Comparison of ENCODE assay signal across 33 mouse cellular contexts in the genomic region with DNA sequence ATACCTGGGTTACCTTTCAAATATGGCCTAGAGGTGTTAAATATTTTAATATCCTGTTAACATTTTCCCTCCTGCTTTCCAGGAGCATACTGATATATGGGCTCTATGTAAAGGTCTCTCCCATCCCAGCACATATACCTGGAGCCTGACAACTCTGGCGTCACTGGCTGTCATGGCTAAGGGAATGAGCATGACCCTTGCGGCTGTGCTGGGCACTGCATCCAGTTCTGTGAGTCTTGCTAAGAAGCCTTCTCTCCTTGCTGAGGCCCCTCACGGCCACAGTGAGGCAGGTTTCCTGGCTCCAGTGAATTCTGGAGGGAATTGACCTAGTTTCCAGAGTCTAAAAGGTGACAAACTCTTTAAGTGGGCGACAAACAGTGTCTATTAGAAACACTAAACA.
DNase-seq lines count a peak whose midpoint lies in the region; ATAC-seq and TF ChIP-seq lines count a peak whose summit lies in the region.
"Had no signal": no experiment of that assay in that cellular context is flagged by ENCODE, and none has a peak within 500 bp of the region (broad histone marks: within the 10 kb centered on the region; RNA-seq: fewer than 3 reads in every experiment).

No protein-coding gene starts in this region.

- DNase-seq in kidney, postnatal 0 days (ENCODE audit: low spot score) = no peak
- no peak for DNase-seq in kidney, adult 8-10 months
- DNase-seq in lung, postnatal 0 days (ENCODE audit: low spot score) = no peak
- no peak for DNase-seq in lung, postnatal 14 days
- DNase-seq in R1 (ENCODE audit: low read depth, low spot score) = peak; percentile 76
- peak; percentile 47 for DNase-seq in retina, embryonic 14.5 days (ENCODE audit: low spot score)
- DNase-seq in spleen, postnatal 10 days (ENCODE audit: low spot score in 2 of 2) = no peak
- no peak for DNase-seq in natural killer cell, adult 2 months (ENCODE audit: low spot score in 2 of 2)
- DNase-seq: adrenal gland, postnatal 14 days; B cell, adult 2 months; cerebellum, adult 11 months; cerebellum, adult 9-10 months; gastrocnemius, postnatal 14 days; kidney, adult 2 months; kidney, postnatal 10 days; right cerebral cortex, postnatal 14 days; thymus, postnatal 14 days had no signal

- H3K4me3 ChIP-seq in kidney, postnatal 0 days (replicated peaks; ENCODE audit: low read depth, low read length) = no peak overlapping the region
- no peak overlapping the region for H3K4me3 ChIP-seq in lung, postnatal 0 days (ENCODE audit: low read depth, low read length)
- H3K4me3 ChIP-seq: embryonic facial prominence, embryonic 15.5 days; forebrain, embryonic 12.5 days; heart, embryonic 10.5 days; heart, embryonic 15.5 days; hindbrain, embryonic 12.5 days; left cerebral cortex, adult 2 months; limb, embryonic 15.5 days; liver, embryonic 15.5 days; lung, embryonic 15.5 days; midbrain, embryonic 15.5 days; myocyte; neural tube, embryonic 13.5 days; stomach, embryonic 15.5 days had no signal

- H3K27ac ChIP-seq in kidney, postnatal 0 days = no peak overlapping the region
- no peak overlapping the region for H3K27ac ChIP-seq in lung, postnatal 0 days (ENCODE audit: low read length)
- H3K27ac ChIP-seq: embryonic facial prominence, embryonic 15.5 days; forebrain, embryonic 12.5 days; heart, embryonic 10.5 days; heart, embryonic 15.5 days; hindbrain, embryonic 12.5 days; left cerebral cortex, adult 2 months; limb, embryonic 15.5 days; liver, embryonic 15.5 days; lung, embryonic 15.5 days; macrophage; midbrain, embryonic 15.5 days; neural tube, embryonic 13.5 days; stomach, embryonic 15.5 days had no signal

- no peaks in the 10 kb centered on the region; the same call in 1 of the 2 replicates for H3K4me1 ChIP-seq in kidney, postnatal 0 days (replicated peaks; ENCODE audit: insufficient read depth, low read length)
- H3K4me1 ChIP-seq in lung, postnatal 0 days (ENCODE audit: insufficient read depth, low read depth, low read length) = peaks cover 4% of the 10 kb centered on the region; the same call in 1 of the 2 replicates
- H3K4me1 ChIP-seq: limb, embryonic 15.5 days; lung, embryonic 15.5 days; stomach, embryonic 15.5 days had no signal

- TF ChIP-seq CTCF in kidney, postnatal 0 days (IDR thresholded peaks at IDR 0.05; ENCODE audit: low read depth) = peak; percentile 37; the same call in 1 of the 2 replicates
- 0 out of 2 replicates have a peak, but pooled peaks have one; percentile 17 for TF ChIP-seq CTCF in lung, postnatal 0 days (IDR thresholded peaks at IDR 0.05)

- ATAC-seq in kidney, postnatal 0 days (replicated peaks; ENCODE audit: low FRiP score, low read depth) = no peak
- ATAC-seq in lung, postnatal 0 days = no peak
- ATAC-seq: inflammation-experienced regulatory T-cells, adult 6 months; midbrain, embryonic 15.5 days had no signal

- no peak overlapping the region for H3K4me2 ChIP-seq in kidney, postnatal 0 days (ENCODE audit: low read length)
- no peak overlapping the region for H3K4me2 ChIP-seq in lung, postnatal 0 days (replicated peaks; ENCODE audit: low read depth, low read length)
- H3K4me2 ChIP-seq: embryonic facial prominence, embryonic 15.5 days; forebrain, embryonic 12.5 days; heart, embryonic 15.5 days; hindbrain, embryonic 12.5 days; limb, embryonic 15.5 days; liver, embryonic 15.5 days; lung, embryonic 15.5 days; midbrain, embryonic 15.5 days; neural tube, embryonic 13.5 days; stomach, embryonic 15.5 days had no signal

- no peaks in the 10 kb centered on the region for H3K9me3 ChIP-seq in kidney, postnatal 0 days (replicated peaks; ENCODE audit: low read length)
- H3K9me3 ChIP-seq in lung, postnatal 0 days (ENCODE audit: low read length) = no peaks in the 10 kb centered on the region
- H3K9me3 ChIP-seq: embryonic facial prominence, embryonic 15.5 days; forebrain, embryonic 12.5 days; G1E; heart, embryonic 10.5 days; heart, embryonic 15.5 days; hindbrain, embryonic 12.5 days; limb, embryonic 15.5 days; liver, embryonic 15.5 days; lung, embryonic 15.5 days; midbrain, embryonic 15.5 days; neural tube, embryonic 13.5 days; stomach, embryonic 15.5 days had no signal

- no peak for TF ChIP-seq EP300 in lung, postnatal 0 days (IDR thresholded peaks at IDR 0.05)

- no peaks in the 10 kb centered on the region for H3K27me3 ChIP-seq in kidney, postnatal 0 days (ENCODE audit: insufficient read depth, low read length)
- H3K27me3 ChIP-seq in lung, postnatal 0 days (replicated peaks; ENCODE audit: insufficient read depth, low read length) = no peaks in the 10 kb centered on the region
- H3K27me3 ChIP-seq: hindbrain, embryonic 12.5 days; liver, embryonic 15.5 days; midbrain, embryonic 15.5 days; neural tube, embryonic 13.5 days; stomach, embryonic 15.5 days had no signal

- WGBS in kidney, postnatal 0 days = 41% methylated on average over 4 of the region's 4 CpGs
- 55% methylated on average over 4 of the region's 4 CpGs for WGBS in lung, postnatal 0 days

- H3K9ac ChIP-seq in kidney, postnatal 0 days (ENCODE audit: low read depth, low read length) = no peak overlapping the region
- H3K9ac ChIP-seq in lung, postnatal 0 days (replicated peaks; ENCODE audit: low read depth) = no peak overlapping the region
- H3K9ac ChIP-seq: embryonic facial prominence, embryonic 15.5 days; forebrain, embryonic 12.5 days; heart, embryonic 15.5 days; hindbrain, embryonic 12.5 days; limb, embryonic 15.5 days; liver, embryonic 15.5 days; lung, embryonic 15.5 days; midbrain, embryonic 15.5 days; neural tube, embryonic 13.5 days; stomach, embryonic 15.5 days had no signal

- H3K36me3 ChIP-seq in kidney, postnatal 0 days (ENCODE audit: insufficient read depth, low read length) = no peaks in the 10 kb centered on the region
- no peaks in the 10 kb centered on the region for H3K36me3 ChIP-seq in lung, postnatal 0 days (ENCODE audit: insufficient read depth, low read length)
- H3K36me3 ChIP-seq: embryonic facial prominence, embryonic 15.5 days; forebrain, embryonic 12.5 days; G1E; heart, embryonic 10.5 days; heart, embryonic 15.5 days; hindbrain, embryonic 12.5 days; limb, embryonic 15.5 days; liver, embryonic 15.5 days; lung, embryonic 15.5 days; midbrain, embryonic 15.5 days; neural tube, embryonic 13.5 days; stomach, embryonic 15.5 days had no signal

Comparison
In these comparisons a context has a peak if more than half of its experiments do, and no peak if none do; other contexts are left out.
1. DNase-seq: peak in R1 (single experiment) and retina, embryonic 14.5 days (single experiment); none in kidney, postnatal 0 days (single experiment), kidney, adult 8-10 months (0 of 2), lung, postnatal 0 days (single experiment), lung, postnatal 14 days (single experiment), spleen, postnatal 10 days (0 of 2) and natural killer cell, adult 2 months (0 of 2).